Mouse (Mus musculus) bone marrow, adult 2 months (tissue): ENCODE measurements around the gene Galnt6.

Source experiments
- CTCF ChIP-seq: fragments of 200-500 bp; IDR thresholded peaks from 2 replicates; pipeline ENCODE4 v1.5.1; 2011; ENCODE audit warnings: low read length, control low read depth; ENCODE audit not compliant: control insufficient read depth, insufficient read depth
- POLR2A ChIP-seq: fragments of 200-500 bp; IDR thresholded peaks from 2 replicates; pipeline ENCODE4 v1.6.1; 2011; ENCODE audit warnings: low read depth, mild to moderate bottlenecking, control low read depth, low read length, borderline replicate concordance; ENCODE audit not compliant: control insufficient read depth

DNA sequence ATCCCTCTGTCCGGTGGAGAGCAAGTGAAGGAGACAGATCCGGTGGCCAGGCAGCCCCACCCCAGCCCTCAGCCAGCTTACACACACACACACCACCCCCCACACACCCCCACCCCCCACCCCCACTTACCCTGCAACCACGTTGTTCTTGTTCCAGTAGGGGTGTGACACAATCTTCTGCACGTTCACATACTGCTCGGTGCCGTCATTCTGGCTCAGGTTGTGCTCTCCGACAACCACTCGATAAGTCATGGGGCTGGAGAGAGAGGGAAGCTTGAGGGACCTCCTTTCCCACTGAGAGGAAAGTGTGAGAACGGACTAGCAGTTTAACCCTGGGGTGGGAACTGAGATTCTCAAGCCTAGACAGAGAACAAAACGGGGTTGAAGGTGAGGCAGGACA lies 44.7 kb downstream of the Galnt6 start:
- no peak for TF ChIP-seq CTCF
- TF ChIP-seq POLR2A, result no peak
